Mouse (Mus musculus) CH12F3 (cell line): ENCODE data around the gene Ctdnep1.

Experiments
- in situ Hi-C: fragments of 300-500 bp; cut with MboI; formaldehyde crosslinking; loops from 2 replicates; pipeline ENCODE4 v1.14.3; 2020; ENCODE audit warnings: low sequenced_read_pairs

Ctdnep1 gene

GRCm38 (mm10) chr11:69981141-69981762 lies at the start of gene Ctdnep1:
Gene Ctdnep1, plus strand, starts transcription at chr11:69981156.
- in situ Hi-C loops: no loop called here

GRCm38 (mm10) chr11:69931769-69932168 lies 49.2 kb upstream of the Ctdnep1 start:
- in situ Hi-C loops: no loop called here

- in situ Hi-C loops: no loop called here
Observed at GRCm38 (mm10) chr11:69932254-69932653, 48.7 kb upstream of the Ctdnep1 start.

DNA sequence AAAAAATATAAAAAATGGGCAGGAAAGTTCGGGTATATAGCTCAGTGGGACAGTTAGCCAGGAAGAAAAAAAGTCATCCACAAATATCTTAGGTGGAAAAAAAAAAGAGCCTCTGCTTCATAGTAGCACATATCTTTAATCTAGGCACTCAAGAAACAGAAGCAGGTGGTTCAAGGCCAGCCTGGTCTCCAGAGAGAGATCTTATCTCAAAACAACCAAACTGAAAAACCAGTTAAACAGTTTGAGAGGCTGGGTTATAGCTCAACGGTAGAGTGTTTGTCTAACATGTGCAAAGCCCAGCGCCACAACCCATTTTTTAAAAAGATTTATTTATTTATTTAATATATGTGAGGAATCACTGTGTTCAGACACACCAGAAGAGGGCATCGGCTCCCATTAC lies 47.9 kb upstream of the Ctdnep1 start:
- in situ Hi-C loops: no loop called here

GRCm38 (mm10) chr11:69934169-69934568 lies 46.8 kb upstream of the Ctdnep1 start:
- in situ Hi-C loops: no loop called here

GRCm38 (mm10) chr11:69934681-69935080 lies 46.3 kb upstream of the Ctdnep1 start:
- in situ Hi-C loops: no loop called here

- in situ Hi-C loops: no loop called here
Observed at GRCm38 (mm10) chr11:69935137-69935879, 45.6 kb upstream of the Ctdnep1 start, which contains the start of gene Ybx2. Gene Ybx2, plus strand, starts transcription at chr11:69935796.

- in situ Hi-C loops: no loop called here
Observed at GRCm38 (mm10) chr11:69936156-69936555, 44.8 kb upstream of the Ctdnep1 start.

DNA sequence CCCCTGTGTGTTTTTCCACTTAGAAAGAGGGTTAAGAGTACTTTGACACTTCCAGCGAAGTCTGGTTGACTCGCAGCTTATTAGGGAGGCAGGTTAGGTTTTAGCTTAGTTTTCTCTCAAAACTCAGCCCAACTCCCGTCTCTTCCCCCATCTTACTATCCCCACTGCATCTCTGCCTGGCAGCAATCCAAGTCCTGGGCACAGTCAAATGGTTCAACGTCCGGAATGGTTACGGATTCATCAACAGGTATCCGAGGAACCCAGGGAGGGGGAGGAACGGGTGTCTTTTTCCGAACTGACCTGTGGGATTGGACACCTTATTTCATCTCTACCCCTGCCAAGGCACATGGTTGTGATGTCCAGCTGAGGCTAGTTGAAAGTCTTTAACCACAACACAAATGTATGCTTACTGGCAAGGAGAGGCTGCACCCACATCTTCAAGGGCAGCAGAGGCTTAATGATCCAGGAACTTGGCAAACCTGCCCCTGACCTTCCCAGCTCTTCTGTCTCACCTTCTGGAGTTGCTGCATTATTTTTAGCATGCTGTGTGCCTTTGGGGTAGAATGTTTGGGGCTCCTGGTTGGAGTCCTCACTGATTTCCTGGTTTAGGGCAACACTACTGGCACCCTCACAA lies 44.1 kb upstream of the Ctdnep1 start:
- in situ Hi-C loops: no loop called here

DNA sequence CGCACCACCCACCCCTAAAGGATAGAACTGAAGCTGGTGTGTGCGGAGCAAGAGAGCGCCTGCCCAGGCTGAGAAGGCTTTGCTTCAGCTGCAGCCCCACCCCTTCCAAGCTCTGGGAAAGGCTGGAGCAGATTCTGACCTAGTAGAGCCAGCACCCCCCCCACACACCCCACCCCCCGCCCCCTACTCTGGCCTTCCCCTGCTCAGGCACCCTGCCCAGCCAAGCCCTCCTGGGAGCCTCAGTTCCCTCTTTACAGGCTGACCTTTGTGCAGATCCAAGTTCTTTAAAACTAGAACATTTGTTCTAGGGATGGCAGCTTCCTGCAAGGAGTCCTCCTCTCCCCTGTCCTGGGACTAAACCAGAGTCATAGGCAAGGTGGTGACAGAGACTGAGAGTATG lies 43.6 kb upstream of the Ctdnep1 start:
- in situ Hi-C loops: no loop called here

- in situ Hi-C loops: no loop called here
Observed at GRCm38 (mm10) chr11:69937834-69938233, 43.1 kb upstream of the Ctdnep1 start.

GRCm38 (mm10) chr11:69938401-69938979 lies 42.5 kb upstream of the Ctdnep1 start:
- in situ Hi-C loops: no loop called here

- in situ Hi-C loops: no loop called here
Observed at GRCm38 (mm10) chr11:69939181-69939580, 41.8 kb upstream of the Ctdnep1 start.

DNA sequence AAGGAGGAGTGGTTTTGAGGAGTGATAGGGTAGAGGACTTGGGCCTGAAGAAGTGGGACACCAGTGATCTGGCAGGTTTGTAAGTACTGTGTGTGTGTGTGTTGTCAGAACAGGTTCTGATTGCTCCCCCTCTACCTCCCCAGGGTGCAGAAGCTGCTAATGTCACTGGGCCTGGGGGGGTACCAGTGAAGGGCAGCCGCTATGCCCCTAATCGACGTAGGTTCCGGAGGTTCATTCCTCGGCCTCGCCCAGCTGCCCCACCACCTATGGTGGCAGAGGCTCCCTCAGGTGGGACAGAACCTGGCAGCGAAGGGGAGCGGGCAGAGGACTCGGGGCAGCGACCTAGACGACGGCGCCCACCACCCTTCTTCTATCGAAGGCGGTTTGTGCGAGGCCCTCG lies 41.2 kb upstream of the Ctdnep1 start:
- in situ Hi-C loops: no loop called here

- in situ Hi-C loops: no loop called here
Observed at GRCm38 (mm10) chr11:69940962-69941361, 40.0 kb upstream of the Ctdnep1 start.

DNA sequence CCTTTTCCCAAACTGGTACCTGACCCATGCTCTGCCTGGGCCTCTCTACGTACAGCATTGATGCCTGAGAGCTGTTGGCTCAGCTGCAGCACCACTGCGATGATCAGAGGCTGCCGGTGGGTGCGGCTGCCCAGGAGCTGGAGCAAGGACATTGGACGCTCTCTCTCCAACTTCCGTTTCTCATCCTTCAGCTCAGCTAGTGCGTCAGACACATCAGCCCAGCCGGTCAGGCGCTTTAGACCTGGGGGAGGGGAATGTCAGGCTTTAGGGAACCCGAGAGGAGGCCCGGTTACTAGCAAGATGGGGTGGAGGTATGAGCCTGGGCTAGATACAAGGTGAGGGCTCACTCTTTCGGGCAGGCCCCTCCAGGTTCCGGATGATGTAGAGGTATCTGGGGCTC lies 35.7 kb upstream of the Ctdnep1 start:
- in situ Hi-C loops: no loop called here

DNA sequence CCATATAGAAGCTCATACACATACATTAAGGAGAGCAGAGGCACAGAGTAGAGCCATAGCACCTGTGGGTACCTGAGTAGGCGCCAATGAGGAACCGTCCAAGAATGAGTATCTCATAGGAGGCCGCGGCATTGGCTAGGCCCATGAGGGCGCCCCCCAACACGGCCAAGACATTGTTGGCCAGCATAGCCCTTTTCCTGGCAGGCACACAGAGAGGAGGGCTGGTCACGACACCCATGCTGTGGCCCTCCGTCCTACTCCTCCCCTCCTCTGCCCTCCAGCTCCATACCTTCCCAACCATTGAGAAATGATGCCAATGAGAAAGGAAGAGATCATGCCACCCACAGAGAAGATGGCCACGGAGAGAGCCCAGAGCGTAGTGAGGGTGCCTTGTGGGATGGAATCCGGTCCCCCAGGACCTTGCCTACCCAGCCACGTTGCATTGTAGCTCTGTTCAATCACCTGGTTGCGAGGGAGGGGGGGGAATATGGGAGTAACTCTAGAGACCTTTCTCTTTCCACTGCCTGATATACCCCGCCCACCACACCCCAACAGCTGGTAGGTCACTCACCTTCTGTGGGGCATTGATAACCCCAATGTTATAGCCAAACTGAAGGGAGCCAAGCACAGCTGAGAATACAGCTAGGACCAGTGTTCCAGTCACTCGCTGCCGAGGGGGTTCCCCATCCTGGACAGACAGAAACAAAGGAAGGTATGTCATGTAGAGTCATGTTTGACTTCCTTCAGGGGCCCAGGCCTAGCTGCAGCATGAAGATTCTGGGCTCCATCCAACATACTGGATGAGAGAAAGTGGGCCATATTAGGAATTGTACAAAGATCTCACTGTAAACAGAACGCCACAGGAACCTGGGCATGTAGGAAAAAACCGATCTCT lies 34.7 kb upstream of the Ctdnep1 start:
- in situ Hi-C loops: no loop called here

DNA sequence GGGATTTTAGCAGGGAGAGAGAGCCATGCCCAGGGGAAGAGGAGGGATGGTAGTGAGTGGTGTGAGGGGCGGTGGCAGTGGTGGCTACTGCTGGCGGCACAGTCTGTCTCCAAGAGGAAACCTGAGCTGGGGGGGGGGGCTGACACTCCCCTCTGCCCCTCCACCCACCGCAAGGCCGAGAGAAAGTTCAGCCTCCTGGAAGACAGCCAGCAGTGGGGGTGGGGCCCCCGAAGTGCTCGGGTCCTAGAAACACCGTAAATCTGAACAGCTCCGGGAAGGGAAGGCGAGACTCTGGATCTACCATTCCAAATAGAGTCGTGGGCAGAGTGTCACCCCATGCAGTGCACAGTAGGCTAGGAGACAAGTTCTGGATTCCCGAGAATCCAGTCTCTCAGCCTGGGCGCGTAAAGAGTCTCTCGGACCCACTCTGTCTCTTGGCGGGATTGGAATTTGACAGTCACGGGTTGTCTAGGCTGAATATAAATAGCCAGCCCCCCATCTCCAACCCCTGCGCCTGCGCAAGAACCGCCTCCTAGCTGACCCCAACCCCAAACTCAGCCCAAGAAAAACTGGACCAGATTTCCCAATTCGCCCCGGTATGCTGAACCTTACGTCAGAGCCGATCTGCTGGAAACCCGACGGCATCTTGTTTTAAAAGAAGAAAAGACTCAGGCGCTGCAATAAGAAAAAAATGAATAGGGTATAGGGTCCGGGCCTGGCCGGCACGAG lies 33.5 kb upstream of the Ctdnep1 start:
- in situ Hi-C loops: no loop called here

DNA sequence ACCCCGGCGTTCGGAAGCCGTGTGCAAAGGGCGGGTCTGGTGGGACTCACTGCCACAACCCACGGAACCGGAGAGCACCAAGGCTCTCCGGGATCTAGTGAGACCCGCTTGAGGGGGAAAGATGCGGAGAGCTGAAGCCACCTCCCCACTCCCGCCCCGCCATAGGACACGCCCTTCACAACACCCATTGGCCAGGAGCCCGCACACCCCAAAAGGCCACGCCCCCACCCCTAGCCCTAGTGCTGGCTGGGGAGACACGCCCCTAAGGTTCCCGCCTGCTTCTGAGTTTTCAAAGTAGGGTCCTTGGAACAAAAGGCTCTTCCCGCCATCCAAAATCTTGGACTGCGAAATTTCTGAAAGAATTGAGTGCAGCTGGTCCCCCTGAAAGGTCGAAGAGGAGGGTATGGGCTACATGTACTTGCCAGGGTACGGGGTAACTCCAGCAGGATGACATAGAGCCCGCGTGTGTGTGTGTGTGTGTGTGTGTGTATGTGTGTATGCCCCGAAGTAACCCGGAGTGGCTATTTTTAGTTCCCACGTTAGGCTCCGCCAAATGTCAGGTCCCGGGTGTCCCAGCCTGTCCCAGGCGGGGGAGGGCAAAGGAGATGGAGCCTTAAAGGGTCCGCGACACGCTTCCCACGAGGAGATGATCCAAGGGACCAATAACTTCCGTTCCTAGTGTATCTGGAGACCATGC lies 32.7 kb upstream of the Ctdnep1 start, which contains the start of gene Slc2a4:
Slc2a4 (minus strand) TSS at position 123 of the 697 bp plus-strand sequence.
- in situ Hi-C loops: no loop called here
